Mouse (Mus musculus): ENCODE data around the gene Col6a6.
"Not testable (repeated sequence)": the region's sequence is repeated elsewhere in the genome, so short reads cannot be mapped to it uniquely, and the experiment has no call there.

The Col6a6 gene

GRCm38 (mm10) chr9:105665269-105665668 lies 162.7 kb downstream of the Col6a6 start:
- no peak for DNase-seq (ENCODE audit: low read depth)

- DNase-seq (ENCODE audit: low read depth), result no peak
These were observed 168.1 kb downstream of the Col6a6 start for GRCm38 (mm10) chr9:105659877-105660276.

GRCm38 (mm10) chr9:105658216-105658615 lies 169.7 kb downstream of the Col6a6 start:
- no peak for DNase-seq (ENCODE audit: low read depth)

- DNase-seq (ENCODE audit: low read depth), result no peak
These were observed 171.8 kb downstream of the Col6a6 start for GRCm38 (mm10) chr9:105656189-105656588.

GRCm38 (mm10) chr9:105642460-105643371 lies 185.2 kb downstream of the Col6a6 start, which contains the start of gene Pik3r4:
Gene Pik3r4, plus strand, starts transcription at chr9:105642978.
- peak; percentile 95 for DNase-seq (ENCODE audit: low read depth)

- not testable (repeated sequence) for DNase-seq (ENCODE audit: low read depth)
These were observed 186.6 kb downstream of the Col6a6 start for GRCm38 (mm10) chr9:105641377-105641776.

All from 416B (cell line).